Mouse (Mus musculus) heart, embryonic 16.5 days (tissue): ENCODE measurements around the gene Ms4a14. TPM values are rescaled to one million over a fixed set of nuclear protein-coding genes. Genes with fewer than 3 reads are reported as not detected.

Experiments used
- ATAC-seq: fragments of 200-750 bp; cut with Nextera tagmentation; replicated peaks from 2 replicates; pipeline ENCODE4 v1.8.0; 2017; ENCODE audit warnings: moderate number of reproducible peaks; ENCODE audit not compliant: insufficient read depth, low FRiP score; ENCODE audit errors: extremely low read depth
- H3K27ac ChIP-seq: fragments of 300-500 bp; sonication (generic); 2 replicates; pipeline ENCODE4 v1.5.1; 2014; ENCODE audit warnings: mild to moderate bottlenecking, low read length, control low read depth, moderate library complexity
- H3K27me3 ChIP-seq: fragments of 300-500 bp; sonication (generic); 2 replicates; pipeline ENCODE4 v1.6.1; 2014; ENCODE audit warnings: low read length, mixed read lengths; ENCODE audit not compliant: control insufficient read depth, insufficient read depth
- H3K36me3 ChIP-seq: fragments of 300-500 bp; sonication (generic); 2 replicates; pipeline ENCODE4 v1.6.1; 2014; ENCODE audit not compliant: control insufficient read depth, insufficient read depth
- H3K4me1 ChIP-seq: fragments of 300-500 bp; sonication (generic); 2 replicates; pipeline ENCODE4 v1.6.1; 2014; ENCODE audit warnings: low read length, mixed read lengths; ENCODE audit not compliant: control insufficient read depth, insufficient read depth
- H3K4me2 ChIP-seq: fragments of 300-500 bp; sonication (generic); 2 replicates; pipeline ENCODE4 v1.6.1; 2014; ENCODE audit warnings: low read depth, mild to moderate bottlenecking, control low read depth, low read length
- H3K4me3 ChIP-seq: fragments of 300-500 bp; sonication (generic); 2 replicates; pipeline ENCODE4 v1.5.1; 2014; ENCODE audit warnings: mild to moderate bottlenecking, control low read depth, low read length
- H3K9ac ChIP-seq: fragments of 300-500 bp; sonication (generic); 2 replicates; pipeline ENCODE4 v1.6.1; 2014; ENCODE audit warnings: low read length, control low read depth
- H3K9me3 ChIP-seq: fragments of 300-500 bp; sonication (generic); replicated peaks from 2 replicates; pipeline ENCODE4 v1.6.1; 2016; ENCODE audit warnings: low read length; ENCODE audit not compliant: control insufficient read depth
- WGBS: fragments of 180-500 bp; shearing (Covaris S2); extraction: QIAGEN DNeasy Blood & Tissue Kit; methylation state at CpG from one replicate; pipeline ENCODE4 v1.1.7; 2014; 5-methylcytosine and 5-hydroxymethylcytosine counted together
- polyA plus RNA-seq: library from polyadenylated mRNA; unstranded; fragments of >200 nt; fragmentation: Nextera tagmentation; extraction: Ambion mirVana; gene quantifications from 2 replicates; pipeline ENCODE4 v1.2.1, GENCODE M21; 2015

Ms4a14 gene
- polyA plus RNA-seq, result 0.12 TPM in 1 of 2 replicates, not detected in the other

DNA sequence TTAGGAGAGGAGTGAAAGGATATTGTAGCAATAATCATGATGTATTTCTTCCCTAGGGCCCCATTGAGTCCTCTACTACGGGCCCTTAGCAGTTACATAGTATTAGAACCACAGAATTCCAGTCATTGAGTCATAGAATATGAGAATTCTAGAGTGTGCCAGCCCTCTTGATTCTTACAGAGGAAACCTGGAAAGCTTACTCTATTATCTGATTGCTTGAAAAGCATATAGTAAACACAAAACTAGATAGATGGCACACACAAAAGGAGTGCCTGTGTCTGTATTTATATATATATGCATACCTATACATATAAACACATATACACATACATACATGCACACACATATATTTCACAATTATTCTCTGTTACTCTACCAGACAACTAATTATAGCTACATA lies at the start of gene Ms4a14:
TSS of gene Ms4a14 (minus strand) at position 101 of the 400 bp plus-strand sequence.
- Histone ChIP-seq H3K36me3 (no peaks in the 10 kb centered on the region), H3K9me3 (peaks cover 3% of the 10 kb centered on the region; the same call in 1 of the 2 replicates), H3K27me3 (no peaks in the 10 kb centered on the region), H3K4me3 (no peak within 1 kb of the TSS), H3K9ac (no peak within 1 kb of the TSS), H3K4me2 (no peak within 1 kb of the TSS), H3K27ac (no peak within 1 kb of the TSS), H3K4me1 (no peaks in the 10 kb centered on the region)
- 62% methylated on average over 1 of the region's 1 CpGs for WGBS
- ATAC-seq, result no peak

DNA sequence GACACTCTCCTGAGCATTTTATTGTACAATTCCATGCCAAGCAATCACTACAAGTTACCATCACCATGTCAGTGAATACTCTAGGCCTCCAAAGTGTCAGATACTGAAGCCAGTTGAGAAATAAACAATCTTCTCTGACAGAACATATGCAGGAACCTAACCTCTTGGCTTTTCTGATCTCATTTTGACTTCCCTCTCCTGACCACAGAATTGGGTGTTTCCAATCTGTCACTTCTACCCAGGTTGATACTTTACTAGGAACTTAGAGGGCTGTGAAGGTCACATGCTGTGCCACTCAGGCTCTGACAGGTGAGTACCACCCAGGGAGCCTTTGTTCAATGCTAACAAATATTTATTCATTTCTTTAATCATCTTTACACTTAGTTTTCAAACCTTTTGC lies 47.7 kb upstream of the Ms4a14 start:
- Histone ChIP-seq H3K27ac (no peak overlapping the region), H3K4me3 (no peak overlapping the region), H3K9me3 (no peaks in the 10 kb centered on the region), H3K4me2 (no peak overlapping the region), H3K9ac (no peak overlapping the region), H3K27me3 (no peaks in the 10 kb centered on the region), H3K4me1 (no peaks in the 10 kb centered on the region), H3K36me3 (no peaks in the 10 kb centered on the region)
- no peak for ATAC-seq

DNA sequence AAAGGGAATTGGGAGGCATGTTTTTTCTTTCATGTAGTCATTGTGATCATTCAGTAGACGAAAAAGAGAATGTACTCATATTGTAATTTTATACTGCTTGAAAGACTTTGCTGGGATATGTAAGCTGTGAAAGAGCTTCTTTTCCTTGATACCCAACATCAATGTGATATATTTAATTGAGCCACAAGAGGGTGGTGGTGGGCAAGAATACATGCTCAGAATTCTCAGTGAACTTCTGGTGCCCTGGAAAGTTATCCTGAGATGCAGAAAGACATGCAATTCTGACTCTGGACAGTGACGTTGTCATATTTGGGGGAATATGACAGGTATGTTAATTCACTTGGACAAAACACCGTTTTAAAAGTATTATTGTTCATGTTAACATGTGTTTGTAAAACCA lies 45.9 kb upstream of the Ms4a14 start:
- Histone ChIP-seq H3K27me3 (no peaks in the 10 kb centered on the region), H3K9ac (no peak overlapping the region), H3K9me3 (no peaks in the 10 kb centered on the region), H3K4me1 (no peaks in the 10 kb centered on the region), H3K27ac (no peak overlapping the region), H3K4me2 (no peak overlapping the region), H3K4me3 (no peak overlapping the region), H3K36me3 (no peaks in the 10 kb centered on the region)
- no peak for ATAC-seq
- 52% methylated on average over 3 of the region's 3 CpGs for WGBS

- no peaks in the 10 kb centered on the region for H3K9me3 ChIP-seq
Measured at GRCm38 (mm10) chr19:11355730-11356129, 41.5 kb upstream of the Ms4a14 start.

DNA sequence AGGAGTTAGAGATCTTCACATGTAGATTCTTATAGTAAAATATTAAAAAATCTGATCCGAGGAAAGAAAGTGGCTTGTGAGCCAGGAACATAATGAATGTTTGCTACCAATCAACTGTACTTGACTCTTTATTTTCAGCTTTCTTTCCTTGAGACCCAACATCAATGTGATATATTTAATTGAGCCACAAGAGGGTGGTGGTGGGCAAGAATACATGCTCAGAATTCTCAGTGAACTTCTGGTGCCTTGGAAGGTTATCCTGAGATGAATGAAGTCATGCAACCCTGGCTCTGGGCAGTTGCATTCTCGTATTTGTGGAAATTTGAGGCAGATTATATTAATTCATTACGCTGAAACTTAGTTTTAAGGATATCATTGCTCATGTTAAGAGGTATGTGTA lies 37.6 kb upstream of the Ms4a14 start:
- 33% methylated on average over 3 of the region's 3 CpGs for WGBS
- ATAC-seq, result no peak

More at GRCm38 (mm10) chr19:11355730-11356129, 41.5 kb upstream of the Ms4a14 start:
- 66% methylated on average over 7 of the region's 7 CpGs for WGBS
- no peak for ATAC-seq
- Histone ChIP-seq H3K27ac (no peak overlapping the region), H3K9ac (no peak overlapping the region), H3K36me3 (no peaks in the 10 kb centered on the region), H3K27me3 (no peaks in the 10 kb centered on the region), H3K4me3 (no peak overlapping the region), H3K4me1 (no peaks in the 10 kb centered on the region), H3K4me2 (no peak overlapping the region)

DNA sequence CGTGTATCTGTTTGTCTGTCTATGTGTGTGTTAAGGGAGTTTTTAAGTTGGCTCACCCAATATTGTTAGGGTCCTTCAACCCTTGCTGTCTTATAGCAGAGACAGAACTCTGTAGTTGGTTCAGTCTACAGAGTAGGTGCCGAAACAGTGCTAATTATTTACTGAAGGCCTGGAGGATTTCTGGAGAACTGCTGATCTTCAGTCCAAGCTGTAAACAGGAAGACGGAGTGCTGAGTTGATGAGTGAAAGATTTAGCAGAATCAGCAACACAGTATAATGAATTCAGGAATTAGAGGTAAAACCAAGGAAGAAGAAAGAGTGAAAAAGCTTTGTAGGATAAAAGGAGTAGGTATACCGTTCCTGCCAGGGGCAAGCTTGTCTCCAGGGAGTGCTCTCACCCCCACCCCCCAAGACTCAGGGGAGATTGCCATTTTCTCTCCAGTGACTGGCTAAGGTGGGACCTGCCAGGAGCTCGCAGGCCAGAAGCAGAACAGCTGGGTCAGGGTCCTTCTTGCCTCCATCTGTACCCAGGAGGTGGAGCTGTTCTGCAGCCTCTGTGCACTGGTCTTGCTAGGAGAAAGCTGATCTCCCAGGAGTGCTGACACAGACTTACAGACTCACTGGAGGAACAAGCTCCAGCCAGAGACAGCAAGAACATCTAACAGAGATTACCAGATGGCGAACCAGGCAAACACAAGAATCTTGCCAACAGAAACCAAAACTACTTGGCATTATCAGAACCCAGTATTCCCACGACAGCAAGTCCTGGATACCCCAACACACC lies 35.6 kb upstream of the Ms4a14 start:
- Histone ChIP-seq H3K27ac (no peak overlapping the region), H3K36me3 (no peaks in the 10 kb centered on the region), H3K9me3 (no peaks in the 10 kb centered on the region), H3K9ac (no peak overlapping the region), H3K4me1 (no peaks in the 10 kb centered on the region), H3K4me3 (no peak overlapping the region), H3K27me3 (no peaks in the 10 kb centered on the region), H3K4me2 (no peak overlapping the region)
- 0 out of 2 replicates have a peak, but pooled peaks have one; percentile 28 for ATAC-seq
- 51% methylated on average over 7 of the region's 7 CpGs for WGBS

More for the DNA sequence above, 37.6 kb upstream of the Ms4a14 start:
- Histone ChIP-seq H3K9me3 (no peaks in the 10 kb centered on the region), H3K4me3 (no peak overlapping the region), H3K27me3 (no peaks in the 10 kb centered on the region), H3K4me1 (no peaks in the 10 kb centered on the region), H3K9ac (no peak overlapping the region), H3K27ac (no peak overlapping the region), H3K4me2 (no peak overlapping the region), H3K36me3 (no peaks in the 10 kb centered on the region)

DNA sequence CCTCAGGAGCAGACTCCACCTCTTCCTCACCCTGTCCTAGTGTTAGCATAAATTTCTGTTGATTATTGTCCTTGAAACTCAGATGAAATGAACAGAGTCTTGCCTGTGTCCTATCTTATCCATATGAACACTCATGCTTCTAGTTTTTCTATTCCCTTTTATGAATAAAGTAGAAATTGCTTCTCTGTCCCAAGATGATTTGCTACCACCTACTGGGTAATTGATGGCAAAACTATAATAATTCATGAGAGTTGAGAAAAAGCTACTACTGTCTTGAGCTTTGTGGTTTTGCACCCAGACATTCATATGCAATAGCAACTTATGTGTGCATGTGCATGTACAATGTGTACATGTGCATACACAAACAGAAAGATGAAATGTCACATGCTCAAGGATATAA lies 29.7 kb upstream of the Ms4a14 start:
- ATAC-seq, result no peak
- Histone ChIP-seq H3K9me3 (no peaks in the 10 kb centered on the region), H3K27me3 (no peaks in the 10 kb centered on the region), H3K9ac (no peak overlapping the region), H3K36me3 (no peaks in the 10 kb centered on the region), H3K4me1 (no peaks in the 10 kb centered on the region), H3K4me2 (no peak overlapping the region), H3K27ac (no peak overlapping the region), H3K4me3 (no peak overlapping the region)

- no peak for ATAC-seq
- no peaks in the 10 kb centered on the region for H3K27me3 ChIP-seq
- H3K4me2 ChIP-seq, result no peak overlapping the region
- H3K4me1 ChIP-seq, result no peaks in the 10 kb centered on the region
- no peak overlapping the region for H3K27ac ChIP-seq
- no peak overlapping the region for H3K4me3 ChIP-seq
- H3K9me3 ChIP-seq, result no peaks in the 10 kb centered on the region
- no peak overlapping the region for H3K9ac ChIP-seq
- H3K36me3 ChIP-seq, result no peaks in the 10 kb centered on the region
Measured at GRCm38 (mm10) chr19:11343147-11343546, 28.9 kb upstream of the Ms4a14 start.

DNA sequence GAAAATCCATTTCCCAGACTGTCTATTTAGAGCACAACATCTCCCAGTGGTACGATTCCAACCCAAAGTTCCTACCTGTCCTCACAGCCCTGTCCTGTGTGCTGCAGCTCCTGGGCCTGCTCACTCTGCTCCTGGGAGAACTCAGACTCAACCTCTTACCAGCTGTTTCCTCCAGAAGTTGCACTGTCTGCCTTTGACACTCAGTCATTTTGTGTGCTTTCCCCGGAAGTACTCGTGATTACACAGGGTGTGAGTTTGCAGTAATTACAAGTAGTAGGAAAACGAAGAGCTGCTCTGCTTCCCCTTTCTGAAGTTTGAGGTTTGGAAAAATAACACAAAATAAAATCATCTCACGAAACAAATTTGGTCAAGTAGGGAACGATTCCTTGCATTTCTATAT lies 21.7 kb upstream of the Ms4a14 start, which contains the start of gene Ms4a7:
TSS of gene Ms4a7 (minus strand) at position 215 of the 400 bp plus-strand sequence.
- Histone ChIP-seq H3K36me3 (no peaks in the 10 kb centered on the region), H3K4me1 (no peaks in the 10 kb centered on the region), H3K9me3 (no peaks in the 10 kb centered on the region), H3K4me2 (no peak within 1 kb of the TSS), H3K9ac (no peak within 1 kb of the TSS), H3K27me3 (no peaks in the 10 kb centered on the region), H3K4me3 (no peak within 1 kb of the TSS), H3K27ac (no peak within 1 kb of the TSS)
- ATAC-seq, result no peak
- 76% methylated on average over 6 of the region's 6 CpGs for WGBS
